Mouse (Mus musculus): ENCODE results near the gene Unc93a2. TPM values are rescaled to one million over a fixed set of nuclear protein-coding genes. Genes with fewer than 3 reads are reported as not detected.

Gene Unc93a2
- polyA plus RNA-seq (2017; shearing (Covaris generic)): not detected

DNA sequence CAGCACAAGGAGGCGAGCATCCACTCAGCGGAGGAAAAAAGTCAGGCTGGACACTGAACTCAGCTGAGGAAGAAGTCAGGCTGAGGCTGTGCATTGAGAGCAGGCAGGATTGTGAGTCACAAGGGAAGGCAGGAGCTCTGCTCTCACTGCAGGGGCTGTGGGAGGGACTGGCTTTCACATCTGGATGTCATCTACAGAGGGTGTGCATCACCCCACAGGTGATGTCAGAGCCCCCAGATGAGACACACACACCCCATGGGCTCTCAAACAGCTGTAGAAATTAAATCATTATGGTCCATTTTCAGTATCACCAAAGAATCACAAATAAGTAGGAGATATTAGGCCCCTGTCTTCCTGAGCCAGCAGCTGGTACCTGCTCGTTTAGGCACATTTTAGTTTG lies at the start of gene Unc93a2:
Unc93a2 (minus strand) TSS at position 101 of the 400 bp plus-strand sequence.

DNA sequence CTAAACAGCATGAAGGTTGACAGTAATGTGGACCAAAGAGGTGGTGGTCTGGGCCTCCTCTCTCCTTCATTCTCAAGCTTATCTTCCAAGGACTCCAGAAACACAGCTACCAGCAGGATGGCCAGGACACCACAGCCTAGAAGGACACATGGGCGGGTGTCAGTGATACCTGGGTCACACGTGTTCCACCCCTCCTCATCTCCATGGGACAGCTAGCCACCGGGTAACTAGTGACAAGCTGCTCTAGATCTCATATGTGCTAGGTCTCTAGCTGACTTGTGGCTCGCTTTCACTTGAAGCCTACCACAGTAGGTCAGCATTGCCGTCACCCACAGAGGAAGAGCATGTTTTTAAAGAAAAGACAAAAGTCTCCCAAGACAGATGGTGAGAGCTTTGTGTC lies 13.4 kb downstream of the Unc93a2 start, which contains the start of gene Gm49630:
Gm49630 (minus strand) TSS at position 101 of the 400 bp plus-strand sequence.

DNA sequence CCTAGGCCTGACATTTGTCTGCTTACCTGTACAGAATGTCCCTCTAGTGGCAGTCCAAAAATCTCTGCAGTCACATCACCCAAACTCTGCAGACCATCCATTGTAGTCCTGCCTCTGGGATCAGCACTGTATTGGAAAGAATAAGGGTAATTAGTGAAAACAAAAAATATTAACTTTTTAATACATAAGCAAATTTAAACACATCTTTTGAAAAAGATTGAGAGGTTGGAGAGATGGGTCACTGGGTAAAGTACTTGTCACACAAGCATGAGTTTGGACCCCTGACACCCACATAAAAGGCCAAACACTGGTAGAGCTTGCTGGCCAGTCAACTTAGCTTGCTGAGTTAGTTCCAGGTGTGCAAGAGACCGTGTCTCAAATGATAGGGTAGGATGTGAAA lies 32.7 kb downstream of the Unc93a2 start, which contains the start of gene Ttll2:
Ttll2 (minus strand) TSS at position 101 of the 400 bp plus-strand sequence.

DNA sequence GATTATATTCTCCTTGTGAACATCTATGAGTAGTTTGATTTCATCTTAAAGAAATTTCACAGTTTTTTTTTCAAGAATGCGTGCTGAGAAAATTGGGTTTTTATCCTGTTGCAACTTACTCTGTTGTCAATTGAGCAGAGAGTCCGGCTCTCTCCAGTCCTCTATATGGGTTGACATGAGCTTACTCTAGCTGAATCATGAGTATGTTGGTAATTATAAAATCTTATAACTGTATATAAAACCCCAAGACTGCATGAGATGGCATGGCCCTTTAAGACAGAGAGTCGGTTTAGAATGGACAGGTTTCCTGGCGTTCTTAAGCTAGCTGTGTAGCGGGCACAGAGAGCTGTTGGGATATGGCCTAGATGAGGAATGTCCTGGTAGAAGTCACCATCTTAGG lies 60.9 kb downstream of the Unc93a2 start, which contains the start of gene Tcp10a:
Tcp10a (plus strand) TSS at position 301 of the 400 bp plus-strand sequence.

Other genes starting within 250 kb of the Unc93a2 start
- 4.9 TPM for gene Rps6ka2, start 215.3 kb downstream of the Unc93a2 start, polyA plus RNA-seq (2017; shearing (Covaris generic))
- gene Tcp10a, start 60.8 kb downstream of the Unc93a2 start, polyA plus RNA-seq (2017; shearing (Covaris generic)): not detected
- gene Ttll2, start 32.8 kb downstream of the Unc93a2 start, polyA plus RNA-seq (2017; shearing (Covaris generic)): 0.13 TPM
- not detected for gene Gm49630, start 13.5 kb downstream of the Unc93a2 start, polyA plus RNA-seq (2017; shearing (Covaris generic))